12 mouse cellular contexts compared by ENCODE assay signal in the genomic region with DNA sequence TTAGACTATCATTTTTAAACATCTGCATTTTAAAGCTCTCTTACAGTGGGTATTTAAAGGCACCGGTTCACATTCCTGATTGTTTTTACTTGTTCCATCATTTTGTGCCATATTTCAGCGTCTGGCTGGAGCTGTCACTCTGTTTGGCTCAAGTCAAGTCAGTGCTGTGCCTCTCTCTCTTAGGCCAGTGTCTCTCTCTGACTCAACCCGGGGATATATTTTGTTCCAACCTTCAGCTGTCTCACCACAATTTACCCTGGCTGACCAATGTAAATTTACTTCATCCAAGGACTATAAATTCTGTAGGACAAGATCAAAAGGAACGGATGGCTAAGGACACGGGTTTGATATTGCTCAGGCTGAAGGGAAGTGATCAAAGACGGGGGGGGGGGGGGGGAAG.
DNase-seq lines count a peak whose midpoint lies in the region; ATAC-seq lines count a peak whose summit lies in the region.
"Had no signal": no experiment of that assay in that cellular context is flagged by ENCODE, and none has a peak within 500 bp of the region (broad histone marks: within the 10 kb centered on the region; RNA-seq: fewer than 3 reads in every experiment).

No protein-coding gene starts in this region.

- no peaks in the 10 kb centered on the region for H3K9me3 ChIP-seq in forebrain, embryonic 13.5 days (replicated peaks)
- no peaks in the 10 kb centered on the region for H3K9me3 ChIP-seq in forebrain, embryonic 10.5 days
- no peaks in the 10 kb centered on the region for H3K9me3 ChIP-seq in kidney, embryonic 14.5 days (ENCODE audit: control insufficient read depth, low read length)
- no peaks in the 10 kb centered on the region for H3K9me3 ChIP-seq in neural tube, embryonic 14.5 days (ENCODE audit: control insufficient read depth, low read length)
- H3K9me3 ChIP-seq in neural tube, embryonic 15.5 days (replicated peaks) = no peaks in the 10 kb centered on the region
- H3K9me3 ChIP-seq: forebrain, embryonic 15.5 days had no signal

- WGBS in forebrain, embryonic 13.5 days = 64% methylated on average over 6 of the region's 6 CpGs
- 69% methylated on average over 6 of the region's 6 CpGs for WGBS in forebrain, embryonic 10.5 days
- WGBS in kidney, embryonic 14.5 days = 39% methylated on average over 6 of the region's 6 CpGs
- WGBS in neural tube, embryonic 14.5 days = 44% methylated on average over 6 of the region's 6 CpGs
- WGBS in neural tube, embryonic 15.5 days = 43% methylated on average over 6 of the region's 6 CpGs

- peaks cover 11% of the 10 kb centered on the region for H3K4me1 ChIP-seq in forebrain, embryonic 13.5 days
- peaks cover 19% of the 10 kb centered on the region for H3K4me1 ChIP-seq in forebrain, embryonic 10.5 days
- no peaks in the 10 kb centered on the region for H3K4me1 ChIP-seq in kidney, embryonic 14.5 days (ENCODE audit: control insufficient read depth, insufficient read depth, low read length)
- H3K4me1 ChIP-seq in neural tube, embryonic 14.5 days (ENCODE audit: control insufficient read depth, insufficient read depth, low read length) = peaks cover 8% of the 10 kb centered on the region; the same call in 1 of the 2 replicates
- H3K4me1 ChIP-seq in neural tube, embryonic 15.5 days = peaks cover 16% of the 10 kb centered on the region

- no peak overlapping the region for H3K4me2 ChIP-seq in forebrain, embryonic 13.5 days
- no peak overlapping the region for H3K4me2 ChIP-seq in kidney, embryonic 14.5 days (replicated peaks; ENCODE audit: low read depth, low read length)
- H3K4me2 ChIP-seq in neural tube, embryonic 14.5 days (ENCODE audit: low read depth, low read length) = no peak overlapping the region
- H3K4me2 ChIP-seq in neural tube, embryonic 15.5 days = no peak overlapping the region
- H3K4me2 ChIP-seq: forebrain, embryonic 15.5 days; heart, embryonic 11.5 days had no signal

- no peak overlapping the region for H3K27ac ChIP-seq in forebrain, embryonic 13.5 days
- H3K27ac ChIP-seq in forebrain, embryonic 10.5 days = no peak overlapping the region
- no peak overlapping the region for H3K27ac ChIP-seq in kidney, embryonic 14.5 days (ENCODE audit: low read depth, low read length)
- H3K27ac ChIP-seq in neural tube, embryonic 14.5 days (ENCODE audit: low read depth, low read length) = no peak overlapping the region
- no peak overlapping the region for H3K27ac ChIP-seq in neural tube, embryonic 15.5 days (replicated peaks)
- H3K27ac ChIP-seq: forebrain, embryonic 15.5 days; liver, embryonic 14.5 days had no signal

- H3K27me3 ChIP-seq in forebrain, embryonic 13.5 days = peaks cover 3% of the 10 kb centered on the region; the same call in 1 of the 2 replicates
- H3K27me3 ChIP-seq in forebrain, embryonic 10.5 days (ENCODE audit: poor library complexity, severe bottlenecking) = peaks cover 29% of the 10 kb centered on the region
- H3K27me3 ChIP-seq in kidney, embryonic 14.5 days (ENCODE audit: control insufficient read depth, insufficient read depth, low read length) = peaks cover 18% of the 10 kb centered on the region
- H3K27me3 ChIP-seq in neural tube, embryonic 14.5 days (ENCODE audit: control insufficient read depth, insufficient read depth, low read length) = 0 out of 2 replicates have a peak, but pooled peaks cover 2% of the 10 kb centered on the region
- H3K27me3 ChIP-seq in neural tube, embryonic 15.5 days (replicated peaks) = peaks cover 8% of the 10 kb centered on the region; the same call in 1 of the 2 replicates
- H3K27me3 ChIP-seq: forebrain, embryonic 15.5 days had no signal

- no peak overlapping the region for H3K4me3 ChIP-seq in forebrain, embryonic 13.5 days
- H3K4me3 ChIP-seq in forebrain, embryonic 10.5 days = no peak overlapping the region
- H3K4me3 ChIP-seq in kidney, embryonic 14.5 days (ENCODE audit: low read length) = no peak overlapping the region
- H3K4me3 ChIP-seq in neural tube, embryonic 14.5 days (ENCODE audit: low read depth, low read length) = no peak overlapping the region
- no peak overlapping the region for H3K4me3 ChIP-seq in neural tube, embryonic 15.5 days (replicated peaks)
- H3K4me3 ChIP-seq: forebrain, embryonic 15.5 days had no signal

- DNase-seq in forebrain, embryonic 10.5 days (ENCODE audit: extremely low spot score, low spot score) = no peak
- no peak for DNase-seq in kidney, postnatal 14 days
- no peak for DNase-seq in neural tube, embryonic 10.5 days (ENCODE audit: extremely low spot score, low spot score)
- DNase-seq in left cerebral cortex, postnatal 14 days (ENCODE audit: low spot score in 2 of 2) = no peak
- DNase-seq: heart, adult 11 months had no signal

- peak; percentile 35; the same call in 1 of the 2 replicates for ATAC-seq in forebrain, embryonic 13.5 days
- ATAC-seq in kidney, embryonic 14.5 days (ENCODE audit: low FRiP score, low TSS enrichment) = peak; percentile 24; the same call in 1 of the 2 replicates
- peak; percentile 25; the same call in 1 of the 2 replicates for ATAC-seq in neural tube, embryonic 14.5 days (ENCODE audit: low read depth)
- ATAC-seq in neural tube, embryonic 15.5 days (ENCODE audit: low FRiP score) = peak; percentile 62; the same call in 1 of the 2 replicates

- no peaks in the 10 kb centered on the region for H3K36me3 ChIP-seq in forebrain, embryonic 13.5 days (ENCODE audit: poor library complexity, severe bottlenecking)
- peaks cover 7% of the 10 kb centered on the region; the same call in 1 of the 2 replicates for H3K36me3 ChIP-seq in forebrain, embryonic 10.5 days (replicated peaks)
- H3K36me3 ChIP-seq in kidney, embryonic 14.5 days (ENCODE audit: control insufficient read depth, insufficient read depth, low read length) = no peaks in the 10 kb centered on the region
- H3K36me3 ChIP-seq in neural tube, embryonic 14.5 days (ENCODE audit: control insufficient read depth, insufficient read depth, low read length) = no peaks in the 10 kb centered on the region
- H3K36me3 ChIP-seq in neural tube, embryonic 15.5 days = no peaks in the 10 kb centered on the region
- H3K36me3 ChIP-seq: forebrain, embryonic 15.5 days had no signal

- intact Hi-C loops in left cerebral cortex, postnatal 14 days (cut with DNase I) = loop anchor here (5.0 kb wide), 2 partner anchors 809 to 1144 kb away; no protein-coding TSS in a partner anchor

- no peak overlapping the region for H3K9ac ChIP-seq in forebrain, embryonic 13.5 days
- no peak overlapping the region for H3K9ac ChIP-seq in kidney, embryonic 14.5 days (ENCODE audit: low read depth, low read length)
- no peak overlapping the region for H3K9ac ChIP-seq in neural tube, embryonic 14.5 days (replicated peaks; ENCODE audit: low read depth, low read length)
- H3K9ac ChIP-seq in neural tube, embryonic 15.5 days (replicated peaks) = no peak overlapping the region
- H3K9ac ChIP-seq: forebrain, embryonic 15.5 days; liver, embryonic 14.5 days had no signal
